7 mouse cellular contexts compared by ENCODE assay signal in the genomic region with DNA sequence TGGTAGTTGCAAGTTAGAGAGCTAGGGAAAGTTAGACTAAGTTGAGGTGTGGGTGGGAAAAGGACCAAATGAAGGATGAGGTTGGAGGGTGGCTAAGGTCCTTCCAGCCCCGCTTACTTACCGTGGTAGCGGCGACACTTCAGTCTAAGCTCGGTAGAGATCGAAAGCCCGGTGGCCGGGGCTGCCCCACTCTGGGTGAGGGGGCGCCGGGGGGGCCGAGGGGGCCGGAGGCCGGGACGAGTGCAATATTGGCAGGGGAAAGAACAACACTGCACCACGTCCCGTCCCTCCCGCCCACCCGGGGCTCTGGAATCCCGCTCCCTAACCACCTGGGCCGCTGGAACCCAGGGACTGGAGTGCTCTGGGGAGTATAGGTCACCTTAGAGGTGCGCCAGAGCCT. TPM values are rescaled to one million over a fixed set of nuclear protein-coding genes. Genes with fewer than 3 reads are reported as not detected.
A peak's percentile ranks its signal among the peaks of the same experiment; 100 is the strongest.
DNase-seq lines count a peak whose midpoint lies in the region; ATAC-seq and TF ChIP-seq lines count a peak whose summit lies in the region.

A gene (minus strand): TSS at position 189 of the 400 bp plus-strand sequence.

- TF ChIP-seq CTCF in testis, adult 2 months (IDR thresholded peaks at IDR 0.05; ENCODE audit: control insufficient read depth, insufficient read depth, insufficient replicate concordance, low read depth, low read length) = no peak
- no peak for TF ChIP-seq CTCF in heart, postnatal 0 days (IDR thresholded peaks at IDR 0.05; ENCODE audit: low read depth)

- H3K4me3 ChIP-seq in testis, adult 2 months (ENCODE audit: control insufficient read depth, low read depth, low read length) = peak within 1 kb of the TSS; percentile 89
- H3K4me3 ChIP-seq in embryonic facial prominence, embryonic 13.5 days = peak within 1 kb of the TSS; percentile 46
- H3K4me3 ChIP-seq in heart, postnatal 0 days (ENCODE audit: low read depth, low read length) = peak within 1 kb of the TSS; percentile 50
- peak within 1 kb of the TSS; percentile 40 for H3K4me3 ChIP-seq in neural tube, embryonic 14.5 days (ENCODE audit: low read depth, low read length)

- H3K4me1 ChIP-seq in testis, adult 2 months (ENCODE audit: control insufficient read depth, insufficient read depth, low read length) = peaks cover 20% of the 10 kb centered on the region
- H3K4me1 ChIP-seq in embryonic facial prominence, embryonic 13.5 days = peaks cover 32% of the 10 kb centered on the region
- H3K4me1 ChIP-seq in heart, postnatal 0 days (ENCODE audit: control insufficient read depth, insufficient read depth) = peaks cover 11% of the 10 kb centered on the region
- peaks cover 32% of the 10 kb centered on the region for H3K4me1 ChIP-seq in neural tube, embryonic 14.5 days (ENCODE audit: control insufficient read depth, insufficient read depth, low read length)

- H3K9ac ChIP-seq in embryonic facial prominence, embryonic 13.5 days = peak within 1 kb of the TSS; percentile 64
- 0 out of 2 replicates have a peak within 1 kb of the TSS, but pooled peaks have one; percentile 12 for H3K9ac ChIP-seq in heart, postnatal 0 days (replicated peaks; ENCODE audit: low read depth, low read length)
- peak within 1 kb of the TSS; percentile 63 for H3K9ac ChIP-seq in neural tube, embryonic 14.5 days (replicated peaks; ENCODE audit: low read depth, low read length)

- no peaks in the 10 kb centered on the region; the same call in 1 of the 2 replicates for H3K36me3 ChIP-seq in testis, adult 2 months (ENCODE audit: control insufficient read depth, insufficient read depth, low read length)
- H3K36me3 ChIP-seq in embryonic facial prominence, embryonic 13.5 days = peaks cover 20% of the 10 kb centered on the region
- no peaks in the 10 kb centered on the region for H3K36me3 ChIP-seq in heart, postnatal 0 days (replicated peaks; ENCODE audit: control insufficient read depth, insufficient read depth, low read length)
- H3K36me3 ChIP-seq in neural tube, embryonic 14.5 days (ENCODE audit: control insufficient read depth, insufficient read depth, low read length) = no peaks in the 10 kb centered on the region

- 3% methylated on average over 21 of the region's 21 CpGs for WGBS in embryonic facial prominence, embryonic 13.5 days
- WGBS in heart, postnatal 0 days = 10% methylated on average over 21 of the region's 21 CpGs
- 2% methylated on average over 21 of the region's 21 CpGs for WGBS in neural tube, embryonic 14.5 days

- no peak for TF ChIP-seq EP300 in heart, postnatal 0 days (IDR thresholded peaks at IDR 0.05; ENCODE audit: low read depth)

- intact Hi-C loops in left cerebral cortex, postnatal 4 days (cut with DNase I) = no loop called here

- peak within 1 kb of the TSS; percentile 84 for H3K4me2 ChIP-seq in embryonic facial prominence, embryonic 13.5 days
- peak within 1 kb of the TSS; percentile 64 for H3K4me2 ChIP-seq in heart, postnatal 0 days (ENCODE audit: low read depth, low read length)
- peak within 1 kb of the TSS; percentile 57 for H3K4me2 ChIP-seq in neural tube, embryonic 14.5 days (ENCODE audit: low read depth, low read length)

- H3K9me3 ChIP-seq in embryonic facial prominence, embryonic 13.5 days = no peaks in the 10 kb centered on the region
- H3K9me3 ChIP-seq in heart, postnatal 0 days (replicated peaks; ENCODE audit: control insufficient read depth, low read length) = no peaks in the 10 kb centered on the region
- H3K9me3 ChIP-seq in neural tube, embryonic 14.5 days (ENCODE audit: control insufficient read depth, low read length) = no peaks in the 10 kb centered on the region

- peak within 1 kb of the TSS; percentile 76 for H3K27ac ChIP-seq in testis, adult 2 months (ENCODE audit: control insufficient read depth, insufficient read depth, low read depth, low read length)
- peak within 1 kb of the TSS; percentile 88 for H3K27ac ChIP-seq in embryonic facial prominence, embryonic 13.5 days
- peak within 1 kb of the TSS; percentile 31; the same call in 1 of the 2 replicates for H3K27ac ChIP-seq in heart, postnatal 0 days (ENCODE audit: low read depth)
- peak within 1 kb of the TSS; percentile 83 for H3K27ac ChIP-seq in neural tube, embryonic 14.5 days (ENCODE audit: low read depth, low read length)

- no peak for TF ChIP-seq POLR2A in testis, adult 2 months (IDR thresholded peaks at IDR 0.05; ENCODE audit: control insufficient read depth, low read depth, low read length)

- no peak for DNase-seq in testis, postnatal 10 days (ENCODE audit: low spot score)
- no peak for DNase-seq in heart, postnatal 0 days (ENCODE audit: low spot score)
- DNase-seq in left cerebral cortex, postnatal 4 days = no peak
- no peak for DNase-seq in urinary bladder, postnatal 36 days (ENCODE audit: low spot score in 2 of 2)

- ATAC-seq in embryonic facial prominence, embryonic 13.5 days (ENCODE audit: insufficient number of reproducible peaks, insufficient read depth, low FRiP score, low TSS enrichment, low read depth) = no peak
- ATAC-seq in heart, postnatal 0 days (ENCODE audit: insufficient read depth, low read depth) = no peak
- peak; percentile 5 for ATAC-seq in neural tube, embryonic 14.5 days (ENCODE audit: low read depth)

- H3K27me3 ChIP-seq in testis, adult 2 months (ENCODE audit: control insufficient read depth, insufficient read depth, low read length) = no peaks in the 10 kb centered on the region
- peaks cover 21% of the 10 kb centered on the region for H3K27me3 ChIP-seq in embryonic facial prominence, embryonic 13.5 days
- peaks cover 21% of the 10 kb centered on the region; the same call in 1 of the 2 replicates for H3K27me3 ChIP-seq in heart, postnatal 0 days (ENCODE audit: control insufficient read depth, insufficient read depth, low read length)
- no peaks in the 10 kb centered on the region for H3K27me3 ChIP-seq in neural tube, embryonic 14.5 days (ENCODE audit: control insufficient read depth, insufficient read depth, low read length)

RNA-seq across cellular contexts. Expression of the gene that starts here (rescaled TPM):
- polyA plus RNA-seq in testis, adult 2 months (2012; rRNA removed) = 482 and 525 TPM in 2 replicates
- 182 and 212 TPM in 2 replicates for polyA plus RNA-seq in embryonic facial prominence, embryonic 13.5 days (2015; fragmentation: Nextera tagmentation; extraction: Ambion mirVana)
- 101 and 247 TPM in 2 replicates for total RNA-seq in heart, postnatal 0 days (2014; rRNA removed; ENCODE audit: low replicate concordance)
- 96.7 and 99.3 TPM in 2 replicates for polyA plus RNA-seq in heart, postnatal 0 days (2015; fragmentation: Nextera tagmentation; extraction: Ambion mirVana)
- 100 to 1,000 TPM in 1 of 2 experiments, 10 to 100 TPM in 1; 99.1 to 106 TPM for total RNA-seq in left cerebral cortex, postnatal 4 days (2021)
- polyA plus RNA-seq in neural tube, embryonic 14.5 days (2014; fragmentation: Nextera tagmentation; extraction: Ambion mirVana) = 147 and 151 TPM in 2 replicates

Comparison
In these comparisons a context has a peak if more than half of its experiments do, and no peak if none do; other contexts are left out.
1. H3K27ac ChIP-seq: peak in every context shown above with its lines; median percentile 88 in embryonic facial prominence, embryonic 13.5 days; 83 in neural tube, embryonic 14.5 days; 76 in testis, adult 2 months; 31 in heart, postnatal 0 days.
2. H3K9ac ChIP-seq: peak in every context shown above with its lines; median percentile 64 in embryonic facial prominence, embryonic 13.5 days; 63 in neural tube, embryonic 14.5 days; 12 in heart, postnatal 0 days.